Mouse (Mus musculus) fibroblast of lung, adult 2 months (primary cell): ENCODE results near the gene Syn3.

Source experiments
- DNase-seq: peaks from one replicate; pipeline ENCODE4 v3.0.0-alpha.2; 2011; ENCODE audit warnings: low read depth

Syn3 gene

GRCm38 (mm10) chr10:86277327-86277726 lies 221.4 kb downstream of the Syn3 start:
- DNase-seq = no peak

- no peak for DNase-seq
These were observed 223.1 kb downstream of the Syn3 start for GRCm38 (mm10) chr10:86275585-86275984.

GRCm38 (mm10) chr10:86273410-86274191 lies 225.1 kb downstream of the Syn3 start:
- no peak for DNase-seq

- no peak for DNase-seq
These were observed 225.9 kb downstream of the Syn3 start for GRCm38 (mm10) chr10:86272826-86273225.

- DNase-seq = no peak
These were observed 228.4 kb downstream of the Syn3 start for GRCm38 (mm10) chr10:86270254-86270653.

- DNase-seq = no peak
These were observed 234.1 kb downstream of the Syn3 start for GRCm38 (mm10) chr10:86264618-86265017.

- DNase-seq = no peak
These were observed 237.0 kb downstream of the Syn3 start for GRCm38 (mm10) chr10:86261725-86262124.

GRCm38 (mm10) chr10:86258992-86259391 lies 239.7 kb downstream of the Syn3 start:
- no peak for DNase-seq

GRCm38 (mm10) chr10:86258046-86258445 lies 240.7 kb downstream of the Syn3 start:
- DNase-seq = no peak

GRCm38 (mm10) chr10:86257045-86257444 lies 241.7 kb downstream of the Syn3 start:
- DNase-seq = no peak

- DNase-seq = no peak
These were observed 242.5 kb downstream of the Syn3 start for GRCm38 (mm10) chr10:86256221-86256620.

- no peak for DNase-seq
These were observed 248.4 kb downstream of the Syn3 start for GRCm38 (mm10) chr10:86250149-86250922.

GRCm38 (mm10) chr10:86249283-86249682 lies 249.4 kb downstream of the Syn3 start:
- no peak for DNase-seq

- DNase-seq = no peak
These were observed 249.9 kb downstream of the Syn3 start for GRCm38 (mm10) chr10:86248807-86249206.

GRCm38 (mm10) chr10:86248131-86248740 lies 250.5 kb downstream of the Syn3 start:
- DNase-seq = no peak

- DNase-seq = no peak
These were observed 253.3 kb downstream of the Syn3 start for GRCm38 (mm10) chr10:86245396-86245795.

- no peak for DNase-seq
These were observed 255.2 kb downstream of the Syn3 start for GRCm38 (mm10) chr10:86243525-86243924.

- no peak for DNase-seq
These were observed 256.0 kb downstream of the Syn3 start for GRCm38 (mm10) chr10:86242721-86243120.

- no peak for DNase-seq
These were observed 268.7 kb downstream of the Syn3 start for GRCm38 (mm10) chr10:86230006-86230405.

GRCm38 (mm10) chr10:86225480-86225879 lies 273.2 kb downstream of the Syn3 start:
- no peak for DNase-seq

GRCm38 (mm10) chr10:86218984-86219383 lies 279.7 kb downstream of the Syn3 start:
- no peak for DNase-seq

GRCm38 (mm10) chr10:86216836-86217235 lies 281.9 kb downstream of the Syn3 start:
- DNase-seq = no peak

- no peak for DNase-seq
These were observed 286.6 kb downstream of the Syn3 start for GRCm38 (mm10) chr10:86212062-86212461.
